Mouse (Mus musculus) heart, postnatal 0 days (tissue): Measurements from ENCODE around the gene Tecpr2.

Source experiments
- CTCF ChIP-seq: IDR thresholded peaks from 2 replicates; pipeline ENCODE4 v1.5.1; 2016; ENCODE audit warnings: antibody characterized with exemption, control low read depth, low read depth
- EP300 ChIP-seq: IDR thresholded peaks from 2 replicates; pipeline ENCODE4 v1.6.1; 2016; ENCODE audit warnings: antibody characterized with exemption, low read depth

DNA sequence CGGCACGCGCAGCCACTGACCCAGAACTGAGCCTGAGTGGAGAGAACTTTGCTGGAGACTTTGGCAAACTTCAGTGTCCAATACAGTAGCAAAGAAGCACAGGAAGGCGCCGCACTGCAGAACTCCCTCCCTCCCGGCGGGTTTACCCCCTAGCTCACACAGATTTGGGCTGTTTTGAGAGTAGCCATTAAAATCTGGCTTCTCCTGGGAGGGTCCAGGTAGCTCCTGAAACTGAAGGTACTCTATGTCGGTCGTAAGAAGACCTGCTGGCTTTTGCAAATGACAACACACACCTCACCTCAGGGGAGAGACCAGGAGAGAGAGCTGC is 38.2 kb upstream of the Tecpr2 start:
- no peak for TF ChIP-seq EP300
- no peak for TF ChIP-seq CTCF
